In genomic region chr6:120262886-120263531, GRCm38 (mm10) we compare ENCODE assay signal across 24 mouse cellular contexts. TPM values are rescaled to one million over a fixed set of nuclear protein-coding genes. Genes with fewer than 3 reads are reported as not detected.
DNase-seq lines count a peak whose midpoint lies in the region; ATAC-seq and TF ChIP-seq lines count a peak whose summit lies in the region.
"Had no signal": no experiment of that assay in that cellular context is flagged by ENCODE, and none has a peak within 500 bp of the region (broad histone marks: within the 10 kb centered on the region; RNA-seq: fewer than 3 reads in every experiment).

No protein-coding gene starts in this region.

- peaks cover 12% of the 10 kb centered on the region for H3K4me1 ChIP-seq in ES-Bruce4 (ENCODE audit: control insufficient read depth, insufficient read depth, low read length)
- H3K4me1 ChIP-seq in kidney, embryonic 16.5 days (ENCODE audit: insufficient read depth, low read length): peaks cover 18% of the 10 kb centered on the region
- no peaks in the 10 kb centered on the region; the same call in 1 of the 2 replicates for H3K4me1 ChIP-seq in stomach, embryonic 15.5 days
- H3K4me1 ChIP-seq: liver, embryonic 13.5 days; lung, embryonic 15.5 days; midbrain, embryonic 15.5 days; neural tube, embryonic 15.5 days had no signal

- peak; percentile 68 for DNase-seq in R1 (ENCODE audit: low read depth, low spot score)
- no peak for DNase-seq in cerebellum, adult 9-10 months
- no peak for DNase-seq in thymus, postnatal 36 days
- DNase-seq: adrenal gland, adult 8-10 months; cerebellum, postnatal 10 days; heart, postnatal 36 days; liver, embryonic 13.5 days; right cerebral cortex, postnatal 14 days had no signal

- no peak for TF ChIP-seq CTCF in ES-Bruce4 (IDR thresholded peaks at IDR 0.05; ENCODE audit: low read depth, low read length)

- 56% methylated on average over 12 of the region's 12 CpGs for WGBS in kidney, embryonic 16.5 days
- 65% methylated on average over 12 of the region's 12 CpGs for WGBS in stomach, embryonic 15.5 days

- no peak overlapping the region for H3K4me3 ChIP-seq in ES-Bruce4 (ENCODE audit: low read depth, low read length)
- no peak overlapping the region for H3K4me3 ChIP-seq in kidney, embryonic 16.5 days (ENCODE audit: low read length)
- H3K4me3 ChIP-seq in stomach, embryonic 15.5 days (replicated peaks): no peak overlapping the region
- H3K4me3 ChIP-seq: embryonic facial prominence, embryonic 13.5 days; heart, embryonic 12.5 days; limb, embryonic 13.5 days; liver, embryonic 13.5 days; lung, embryonic 15.5 days; midbrain, embryonic 15.5 days; myocyte; neural tube, embryonic 15.5 days had no signal

- no peaks in the 10 kb centered on the region for H3K27me3 ChIP-seq in ES-Bruce4 (ENCODE audit: control insufficient read depth, insufficient read depth, low read length, poor library complexity, severe bottlenecking)
- H3K27me3 ChIP-seq in kidney, embryonic 16.5 days (ENCODE audit: insufficient read depth, low read length): no peaks in the 10 kb centered on the region
- H3K27me3 ChIP-seq in stomach, embryonic 15.5 days (replicated peaks): no peaks in the 10 kb centered on the region
- H3K27me3 ChIP-seq: embryonic facial prominence, embryonic 13.5 days; heart, embryonic 12.5 days; limb, embryonic 13.5 days; lung, embryonic 15.5 days; midbrain, embryonic 15.5 days; neural tube, embryonic 15.5 days had no signal

- H3K9me3 ChIP-seq in ES-Bruce4 (replicated peaks; ENCODE audit: control insufficient read depth, insufficient read depth, low read length, poor library complexity, severe bottlenecking): no peaks in the 10 kb centered on the region
- H3K9me3 ChIP-seq in kidney, embryonic 16.5 days (ENCODE audit: low read length): no peaks in the 10 kb centered on the region
- H3K9me3 ChIP-seq in stomach, embryonic 15.5 days: no peaks in the 10 kb centered on the region
- H3K9me3 ChIP-seq: embryonic facial prominence, embryonic 13.5 days; heart, embryonic 12.5 days; limb, embryonic 13.5 days; liver, embryonic 13.5 days; lung, embryonic 15.5 days; midbrain, embryonic 15.5 days; neural tube, embryonic 15.5 days had no signal

- H3K36me3 ChIP-seq in ES-Bruce4 (ENCODE audit: control insufficient read depth, insufficient read depth, low read length, poor library complexity, severe bottlenecking): no peaks in the 10 kb centered on the region
- no peaks in the 10 kb centered on the region for H3K36me3 ChIP-seq in kidney, embryonic 16.5 days (ENCODE audit: insufficient read depth, low read length)
- H3K36me3 ChIP-seq in stomach, embryonic 15.5 days: no peaks in the 10 kb centered on the region
- H3K36me3 ChIP-seq: embryonic facial prominence, embryonic 13.5 days; heart, embryonic 12.5 days; limb, embryonic 13.5 days; liver, embryonic 13.5 days; lung, embryonic 15.5 days; midbrain, embryonic 15.5 days; neural tube, embryonic 15.5 days had no signal

- no peak overlapping the region for H3K4me2 ChIP-seq in kidney, embryonic 16.5 days (replicated peaks; ENCODE audit: low read depth, low read length)
- H3K4me2 ChIP-seq in stomach, embryonic 15.5 days: no peak overlapping the region
- H3K4me2 ChIP-seq: embryonic facial prominence, embryonic 13.5 days; heart, embryonic 12.5 days; hindbrain, embryonic 14.5 days; limb, embryonic 13.5 days; liver, embryonic 13.5 days; lung, embryonic 15.5 days; midbrain, embryonic 15.5 days; neural tube, embryonic 15.5 days had no signal

- no peak overlapping the region for H3K9ac ChIP-seq in ES-Bruce4 (ENCODE audit: low read depth, poor library complexity, severe bottlenecking)
- H3K9ac ChIP-seq in kidney, embryonic 16.5 days (replicated peaks; ENCODE audit: low read length): no peak overlapping the region
- no peak overlapping the region for H3K9ac ChIP-seq in stomach, embryonic 15.5 days
- H3K9ac ChIP-seq: embryonic facial prominence, embryonic 13.5 days; heart, embryonic 12.5 days; hindbrain, embryonic 14.5 days; limb, embryonic 13.5 days; liver, embryonic 13.5 days; lung, embryonic 15.5 days; midbrain, embryonic 15.5 days; neural tube, embryonic 15.5 days had no signal

- 0 out of 2 replicates have a peak overlapping the region, but pooled peaks have one; percentile 2 for H3K27ac ChIP-seq in ES-Bruce4 (ENCODE audit: insufficient read depth, low read length)
- peak overlapping the region; percentile 68 for H3K27ac ChIP-seq in kidney, embryonic 16.5 days (ENCODE audit: low read length)
- 0 out of 2 replicates have a peak overlapping the region, but pooled peaks have one; percentile 16 for H3K27ac ChIP-seq in stomach, embryonic 15.5 days
- H3K27ac ChIP-seq: embryonic facial prominence, embryonic 13.5 days; hindbrain, embryonic 14.5 days; limb, embryonic 13.5 days; liver, embryonic 13.5 days; lung, embryonic 15.5 days; midbrain, embryonic 15.5 days; neural tube, embryonic 15.5 days had no signal

- TF ChIP-seq POLR2A in ES-Bruce4 (IDR thresholded peaks at IDR 0.05; ENCODE audit: insufficient read depth, low read length): no peak

- no peak for TF ChIP-seq EP300 in ES-Bruce4 (IDR thresholded peaks at IDR 0.05; ENCODE audit: insufficient read depth, low read depth, low read length)

- peak; percentile 57 for ATAC-seq in kidney, embryonic 16.5 days (ENCODE audit: low FRiP score, low TSS enrichment)
- ATAC-seq in stomach, embryonic 15.5 days (ENCODE audit: insufficient read depth, low FRiP score, low read depth): no peak
- no peak for ATAC-seq in activated CD4-positive, CD25-positive, alpha-beta regulatory T cell, adult 4 months
- ATAC-seq: forebrain, embryonic 16.5 days; midbrain, embryonic 15.5 days had no signal

RNA-seq across cellular contexts. Expression of gene D330020A13Rik, which starts 31.2 kb away (rescaled TPM):
- polyA plus RNA-seq in ES-Bruce4 (2011; ENCODE audit: insufficient read depth, insufficient read length, low read depth, missing spikeins): not detected in 2 replicates
- polyA plus RNA-seq in kidney, embryonic 16.5 days (2015; fragmentation: Nextera tagmentation; extraction: Ambion mirVana): 0.65 and 0.76 TPM in 2 replicates
- polyA plus RNA-seq in stomach, embryonic 15.5 days (2015; fragmentation: Nextera tagmentation; extraction: Ambion mirVana): 0.21 and 0.40 TPM in 2 replicates
- not detected for polyA plus RNA-seq in activated CD4-positive, CD25-positive, alpha-beta regulatory T cell, adult 4 months (2017; shearing (Covaris generic))
- polyA plus RNA-seq: forebrain, embryonic 16.5 days; gonadal fat pad, adult 2 months; hindbrain, embryonic 14.5 days; intestine, embryonic 14.5 days; liver, embryonic 13.5 days; midbrain, embryonic 15.5 days; neural tube, embryonic 15.5 days; spleen, adult 2 months had no signal

RNA-seq across cellular contexts. Expression of gene B4galnt3, which starts 31.4 kb away (rescaled TPM):
- polyA plus RNA-seq in ES-Bruce4 (2011; ENCODE audit: insufficient read depth, insufficient read length, low read depth, missing spikeins): 15.7 and 18.6 TPM in 2 replicates
- polyA plus RNA-seq in kidney, embryonic 16.5 days (2015; fragmentation: Nextera tagmentation; extraction: Ambion mirVana): 2.4 and 2.6 TPM in 2 replicates
- polyA plus RNA-seq in stomach, embryonic 15.5 days (2015; fragmentation: Nextera tagmentation; extraction: Ambion mirVana): 0.72 and 0.73 TPM in 2 replicates
- polyA plus RNA-seq in activated CD4-positive, CD25-positive, alpha-beta regulatory T cell, adult 4 months (2017; shearing (Covaris generic)): under 1 TPM in 1 of 2 experiments, not detected in 1; 0.13 TPM

Comparison
In these comparisons a context has a peak if more than half of its experiments do, and no peak if none do; other contexts are left out.
1. H3K27ac ChIP-seq: peak in every context shown above with its lines; median percentile 68 in kidney, embryonic 16.5 days; 16 in stomach, embryonic 15.5 days; 2 in ES-Bruce4.